Mouse (Mus musculus) lung, adult 18-20 months (tissue): ENCODE measurements around the gene Ptges.
"Not testable (repeated sequence)": the region's sequence is repeated elsewhere in the genome, so short reads cannot be mapped to it uniquely, and the experiment has no call there.

Experiments
- DNase-seq, 2 experiments: peaks; one replicate each; pipeline ENCODE4 v3.0.0; 2022; ENCODE audit warnings: mixed read lengths in 2 of 2

The Ptges gene

GRCm38 (mm10) chr2:30929483-30930045 lies at the start of gene Ptges:
TSS of gene Ptges (minus strand) at chr2:30929863.
- DNase-seq = peak; percentile 75 to 81

GRCm38 (mm10) chr2:30967352-30968327 lies 38.0 kb upstream of the Ptges start, which contains the start of gene Tor1a:
TSS of gene Tor1a (minus strand) at chr2:30967933.
- peak; percentile 89 to 91 for DNase-seq

GRCm38 (mm10) chr2:30966826-30967225 lies 37.2 kb upstream of the Ptges start:
- no peak for DNase-seq

- no peak for DNase-seq
These were observed 36.0 kb upstream of the Ptges start for GRCm38 (mm10) chr2:30965627-30966026.

- no peak for DNase-seq
These were observed 33.0 kb upstream of the Ptges start for GRCm38 (mm10) chr2:30962570-30963254.

- DNase-seq = no peak
These were observed 30.2 kb upstream of the Ptges start for GRCm38 (mm10) chr2:30959856-30960255.

GRCm38 (mm10) chr2:30958726-30959125 lies 29.1 kb upstream of the Ptges start:
- DNase-seq = no peak

- no peak for DNase-seq
These were observed 27.8 kb upstream of the Ptges start for GRCm38 (mm10) chr2:30957511-30957910.

- DNase-seq = no peak
These were observed 25.1 kb upstream of the Ptges start for GRCm38 (mm10) chr2:30954797-30955196.

GRCm38 (mm10) chr2:30952824-30953490 lies 23.3 kb upstream of the Ptges start, which contains the start of gene Tor1b:
TSS of gene Tor1b (plus strand) at chr2:30952959.
- DNase-seq = peak; percentile 88 to 91

GRCm38 (mm10) chr2:30952457-30952823 lies 22.8 kb upstream of the Ptges start:
- DNase-seq = no peak

- DNase-seq = peak; percentile 73 to 79
These were observed 12.9 kb upstream of the Ptges start for GRCm38 (mm10) chr2:30942603-30943011.

- peak in 1 of 2 experiments; percentile 41 for DNase-seq
These were observed 12.5 kb upstream of the Ptges start for GRCm38 (mm10) chr2:30942116-30942515.

GRCm38 (mm10) chr2:30941586-30941985 lies 11.9 kb upstream of the Ptges start:
- no peak for DNase-seq

- DNase-seq = no peak
These were observed 8.9 kb upstream of the Ptges start for GRCm38 (mm10) chr2:30938574-30938991.

- DNase-seq = peak in 1 of 2 experiments; percentile 21
These were observed 8.1 kb upstream of the Ptges start for GRCm38 (mm10) chr2:30937731-30938130.

- DNase-seq = no peak
These were observed 7.1 kb upstream of the Ptges start for GRCm38 (mm10) chr2:30936808-30937207.

- DNase-seq = peak; percentile 73 to 77
These were observed 4.3 kb upstream of the Ptges start for GRCm38 (mm10) chr2:30933917-30934450.

- no peak for DNase-seq
These were observed 3.4 kb upstream of the Ptges start for GRCm38 (mm10) chr2:30933032-30933431.

GRCm38 (mm10) chr2:30931922-30932321 lies 2.3 kb upstream of the Ptges start:
- no peak for DNase-seq

GRCm38 (mm10) chr2:30930846-30931245 lies 1.2 kb upstream of the Ptges start:
- DNase-seq = not testable (repeated sequence)

GRCm38 (mm10) chr2:30928893-30929482 lies 675 bp downstream of the Ptges start:
- peak; percentile 79 to 80 for DNase-seq
